Mouse (Mus musculus): Measurements from ENCODE around the gene Rufy3. TPM values are rescaled to one million over a fixed set of nuclear protein-coding genes. Genes with fewer than 3 reads are reported as not detected.

Rufy3 gene
- polyA plus RNA-seq, 1 experiment from 2014 or later, result 10.8 TPM

DNA sequence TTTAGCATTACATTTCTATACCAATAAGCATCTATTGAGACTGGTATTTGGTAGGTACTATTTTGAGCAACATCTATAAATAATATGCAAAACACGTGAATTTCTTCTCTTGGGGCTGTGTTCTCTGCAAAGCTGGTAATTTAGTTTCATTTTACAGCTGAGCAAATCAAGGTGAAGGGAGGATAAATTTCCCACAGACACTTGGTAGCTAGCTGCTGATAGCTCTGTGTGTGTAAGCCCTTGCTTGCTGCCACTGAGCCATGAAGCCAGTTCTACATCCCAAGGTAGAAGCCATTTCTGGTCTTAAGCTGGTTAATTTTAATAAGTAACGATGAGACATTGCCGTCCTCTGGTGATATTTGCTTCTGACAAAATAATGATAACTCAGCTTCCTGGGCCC is 10.0 kb downstream of the Rufy3 start:
- H3K36me3 ChIP-seq (ENCODE audit: control insufficient read depth, insufficient read depth), result 0 out of 2 replicates have a peak, but pooled peaks cover 5% of the 10 kb centered on the region
- no peak for ATAC-seq
- 84% methylated on average over 3 of the region's 3 CpGs for whole genome bisulfite sequencing
- H3K9ac ChIP-seq (ENCODE audit: low read depth, low read length), result no peak overlapping the region
- no peak overlapping the region for H3K4me3 ChIP-seq (ENCODE audit: low read depth, low read length)
- no peak for TF ChIP-seq CTCF (IDR thresholded peaks at IDR 0.05; ENCODE audit: low read depth)
- no peak overlapping the region for H3K4me2 ChIP-seq (replicated peaks; ENCODE audit: low read depth)
- no peak overlapping the region for H3K27ac ChIP-seq (ENCODE audit: low read depth, low read length)
- H3K27me3 ChIP-seq (replicated peaks; ENCODE audit: control insufficient read depth, insufficient read depth, low read length), result no peaks in the 10 kb centered on the region
- H3K9me3 ChIP-seq (ENCODE audit: control insufficient read depth), result no peaks in the 10 kb centered on the region
- H3K4me1 ChIP-seq (replicated peaks; ENCODE audit: control insufficient read depth, insufficient read depth, low read length), result no peaks in the 10 kb centered on the region

DNA sequence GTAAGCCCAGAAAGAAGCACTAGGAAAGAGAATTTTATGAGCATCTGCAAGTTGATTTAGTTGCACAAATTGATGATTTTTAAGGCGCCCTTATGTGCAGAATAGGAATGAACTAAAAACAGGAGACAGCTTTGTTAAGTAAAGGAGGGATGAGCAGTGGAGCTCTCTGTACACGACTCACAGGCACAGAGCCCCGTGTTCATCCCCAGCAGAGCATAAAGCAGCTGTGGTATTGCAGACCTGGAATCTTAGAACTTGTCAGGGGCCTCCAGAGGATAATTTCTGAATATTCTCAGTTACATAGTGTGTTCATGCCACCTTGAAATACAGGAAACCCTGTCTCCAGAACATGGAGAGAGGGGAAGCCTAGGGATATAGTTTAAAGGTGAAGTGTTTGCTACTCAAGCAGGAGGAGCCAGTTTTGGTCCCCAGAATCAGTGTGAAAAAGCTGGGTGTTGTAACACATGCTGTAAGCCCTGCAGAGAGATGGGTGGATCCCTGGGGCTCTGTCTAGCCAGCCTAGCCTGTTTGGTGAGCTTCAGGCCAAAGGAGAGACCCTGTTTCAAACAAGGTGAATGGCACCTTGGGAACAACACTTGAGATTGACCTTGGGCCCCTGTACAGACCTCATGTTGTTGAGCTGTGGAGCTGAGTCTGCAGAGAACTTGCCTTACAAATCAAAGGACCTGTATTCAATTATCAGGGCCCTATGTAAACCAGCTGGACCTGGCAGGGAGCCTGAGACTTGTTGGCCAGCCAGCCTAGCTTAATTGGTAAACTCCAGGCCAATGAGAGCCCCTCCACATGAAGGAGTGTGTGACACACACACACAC is 10.9 kb downstream of the Rufy3 start:
- H3K36me3 ChIP-seq (ENCODE audit: control insufficient read depth, insufficient read depth), result no peaks in the 10 kb centered on the region
- WGBS, result 41% methylated on average over 3 of the region's 3 CpGs
- H3K4me2 ChIP-seq (replicated peaks; ENCODE audit: low read depth), result no peak overlapping the region
- no peak overlapping the region for H3K9ac ChIP-seq (ENCODE audit: low read depth, low read length)
- H3K9me3 ChIP-seq (ENCODE audit: control insufficient read depth), result no peaks in the 10 kb centered on the region
- peak; percentile 72 for ATAC-seq
- no peak overlapping the region for H3K27ac ChIP-seq (ENCODE audit: low read depth, low read length)
- H3K27me3 ChIP-seq (replicated peaks; ENCODE audit: control insufficient read depth, insufficient read depth, low read length), result no peaks in the 10 kb centered on the region
- no peak for TF ChIP-seq CTCF (IDR thresholded peaks at IDR 0.05; ENCODE audit: low read depth)
- no peak overlapping the region for H3K4me3 ChIP-seq (ENCODE audit: low read depth, low read length)
- H3K4me1 ChIP-seq (replicated peaks; ENCODE audit: control insufficient read depth, insufficient read depth, low read length), result no peaks in the 10 kb centered on the region

DNA sequence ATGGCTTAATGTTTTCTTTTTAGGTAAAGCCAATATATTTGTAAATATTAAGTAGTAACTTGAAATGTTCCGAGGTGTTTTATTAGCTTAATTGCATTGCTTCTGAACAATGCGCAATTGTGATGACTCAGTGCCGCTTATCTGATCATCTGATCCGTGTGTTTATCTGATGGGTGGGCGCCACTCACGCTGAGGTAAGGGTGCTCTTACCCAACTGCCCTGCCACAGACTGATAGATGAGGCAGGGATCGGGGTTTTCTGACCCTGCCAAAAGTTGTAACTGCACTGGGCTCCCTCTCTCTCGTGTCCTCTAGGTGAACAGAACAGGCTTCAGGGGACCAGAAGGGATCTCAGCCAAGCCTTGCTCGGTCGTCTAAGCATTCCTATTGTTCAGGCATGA is 15.8 kb downstream of the Rufy3 start:
- no peak for ATAC-seq
- no peak for TF ChIP-seq CTCF (IDR thresholded peaks at IDR 0.05; ENCODE audit: low read depth)
- H3K27ac ChIP-seq (ENCODE audit: low read depth, low read length), result no peak overlapping the region
- H3K9me3 ChIP-seq (ENCODE audit: control insufficient read depth), result no peaks in the 10 kb centered on the region
- H3K27me3 ChIP-seq (replicated peaks; ENCODE audit: control insufficient read depth, insufficient read depth, low read length), result no peaks in the 10 kb centered on the region
- no peak overlapping the region for H3K9ac ChIP-seq (ENCODE audit: low read depth, low read length)
- 0 out of 2 replicates have a peak, but pooled peaks cover 2% of the 10 kb centered on the region for H3K4me1 ChIP-seq (replicated peaks; ENCODE audit: control insufficient read depth, insufficient read depth, low read length)
- no peak overlapping the region for H3K4me3 ChIP-seq (ENCODE audit: low read depth, low read length)
- no peak overlapping the region for H3K4me2 ChIP-seq (replicated peaks; ENCODE audit: low read depth)
- no peaks in the 10 kb centered on the region for H3K36me3 ChIP-seq (ENCODE audit: control insufficient read depth, insufficient read depth)
- WGBS, result 60% methylated on average over 10 of the region's 10 CpGs

DNA sequence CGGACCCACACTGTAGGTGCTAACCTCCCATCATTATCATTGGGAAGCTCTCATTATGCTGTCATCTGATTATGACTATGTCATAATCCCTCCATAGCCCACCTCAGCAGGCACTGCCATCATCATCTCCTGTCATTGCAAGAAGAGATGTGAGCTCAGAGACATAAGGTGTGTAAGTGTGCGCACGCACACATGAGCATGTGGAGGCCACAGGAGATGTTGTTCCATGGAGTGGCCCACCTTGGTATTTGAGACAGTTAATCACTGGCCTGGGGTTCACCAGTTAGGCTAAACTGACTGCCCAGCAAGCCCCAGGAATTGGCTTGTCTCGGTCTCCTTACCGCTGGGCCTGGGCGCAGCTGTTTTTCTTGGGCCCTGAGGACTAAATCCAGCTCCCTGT is 16.5 kb downstream of the Rufy3 start:
- no peak for TF ChIP-seq CTCF (IDR thresholded peaks at IDR 0.05; ENCODE audit: low read depth)
- Histone ChIP-seq H3K27ac (ENCODE audit: low read depth, low read length) (no peak overlapping the region), H3K27me3 (replicated peaks; ENCODE audit: control insufficient read depth, insufficient read depth, low read length) (no peaks in the 10 kb centered on the region), H3K36me3 (ENCODE audit: control insufficient read depth, insufficient read depth) (no peaks in the 10 kb centered on the region), H3K4me3 (ENCODE audit: low read depth, low read length) (no peak overlapping the region), H3K4me1 (replicated peaks; ENCODE audit: control insufficient read depth, insufficient read depth, low read length) (0 out of 2 replicates have a peak, but pooled peaks cover 2% of the 10 kb centered on the region), H3K9me3 (ENCODE audit: control insufficient read depth) (no peaks in the 10 kb centered on the region), H3K4me2 (replicated peaks; ENCODE audit: low read depth) (no peak overlapping the region), H3K9ac (ENCODE audit: low read depth, low read length) (no peak overlapping the region)
- ATAC-seq, result no peak
- WGBS, result 96% methylated on average over 6 of the region's 6 CpGs

DNA sequence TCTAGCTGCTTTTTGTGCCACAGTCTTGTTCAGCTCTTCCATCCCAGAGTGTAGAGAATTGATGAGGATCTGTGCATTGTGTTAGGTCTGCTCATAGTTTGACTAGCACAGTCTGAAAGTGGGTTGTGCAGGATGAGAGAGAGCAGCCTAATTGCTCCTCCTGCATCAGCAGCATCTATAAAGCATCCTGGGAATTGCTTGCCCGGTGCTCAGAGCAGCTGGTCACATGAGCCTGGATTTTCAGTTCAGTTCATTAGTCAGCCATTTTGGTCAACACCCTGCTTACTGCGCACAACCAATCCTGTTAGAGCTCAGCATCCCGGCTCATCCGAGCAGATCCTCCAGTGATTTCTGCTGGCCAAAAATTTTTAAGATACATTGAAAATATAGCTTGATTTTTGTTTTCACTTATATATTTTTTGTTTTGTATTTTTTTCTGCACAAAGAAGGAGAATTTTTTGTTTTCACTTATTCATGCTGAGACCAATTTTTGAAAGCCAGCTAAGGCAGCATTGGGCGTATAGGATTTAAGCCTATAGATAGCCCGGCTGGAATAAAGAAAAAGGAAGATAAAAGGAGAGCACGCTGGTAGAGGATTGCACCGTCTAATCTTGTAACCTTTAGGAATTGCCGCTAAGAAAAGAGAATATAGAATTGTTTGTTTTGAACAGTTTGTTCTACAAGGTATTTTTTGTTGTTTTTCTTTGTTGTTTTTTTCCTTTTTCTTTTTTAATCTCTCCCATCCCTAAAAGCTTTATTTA is 18.6 kb downstream of the Rufy3 start:
- Histone ChIP-seq H3K27me3 (replicated peaks; ENCODE audit: control insufficient read depth, insufficient read depth, low read length) (no peaks in the 10 kb centered on the region), H3K9ac (ENCODE audit: low read depth, low read length) (no peak overlapping the region), H3K9me3 (ENCODE audit: control insufficient read depth) (no peaks in the 10 kb centered on the region), H3K4me1 (replicated peaks; ENCODE audit: control insufficient read depth, insufficient read depth, low read length) (0 out of 2 replicates have a peak, but pooled peaks cover 7% of the 10 kb centered on the region), H3K36me3 (ENCODE audit: control insufficient read depth, insufficient read depth) (no peaks in the 10 kb centered on the region; the same call in 1 of the 2 replicates), H3K4me3 (ENCODE audit: low read depth, low read length) (no peak overlapping the region), H3K4me2 (replicated peaks; ENCODE audit: low read depth) (no peak overlapping the region), H3K27ac (ENCODE audit: low read depth, low read length) (no peak overlapping the region)
- no peak for TF ChIP-seq CTCF (IDR thresholded peaks at IDR 0.05; ENCODE audit: low read depth)
- no peak for ATAC-seq
- WGBS, result 68% methylated on average over 9 of the region's 9 CpGs

DNA sequence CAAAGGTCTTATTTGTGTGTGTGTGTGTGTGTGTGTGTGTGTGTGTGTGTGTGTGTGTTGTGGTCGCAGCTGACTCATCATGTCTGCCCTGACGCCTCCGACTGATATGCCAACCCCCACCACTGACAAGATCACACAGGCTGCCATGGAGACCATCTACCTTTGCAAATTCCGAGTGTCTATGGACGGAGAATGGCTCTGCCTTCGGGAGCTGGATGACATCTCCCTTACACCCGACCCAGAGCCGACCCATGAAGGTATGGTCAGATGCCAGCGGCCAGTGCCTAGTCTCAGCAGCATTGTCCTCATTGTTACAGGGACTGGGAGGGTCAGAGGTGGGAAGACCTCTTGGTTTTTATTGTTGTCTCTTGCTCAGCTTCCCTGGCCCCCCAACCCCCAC is 19.2 kb downstream of the Rufy3 start:
- Histone ChIP-seq H3K36me3 (ENCODE audit: control insufficient read depth, insufficient read depth) (no peaks in the 10 kb centered on the region; the same call in 1 of the 2 replicates), H3K4me1 (replicated peaks; ENCODE audit: control insufficient read depth, insufficient read depth, low read length) (0 out of 2 replicates have a peak, but pooled peaks cover 7% of the 10 kb centered on the region), H3K4me2 (replicated peaks; ENCODE audit: low read depth) (no peak overlapping the region), H3K27me3 (replicated peaks; ENCODE audit: control insufficient read depth, insufficient read depth, low read length) (no peaks in the 10 kb centered on the region), H3K9me3 (ENCODE audit: control insufficient read depth) (no peaks in the 10 kb centered on the region), H3K4me3 (ENCODE audit: low read depth, low read length) (no peak overlapping the region), H3K27ac (ENCODE audit: low read depth, low read length) (no peak overlapping the region), H3K9ac (ENCODE audit: low read depth, low read length) (no peak overlapping the region)
- no peak for TF ChIP-seq CTCF (IDR thresholded peaks at IDR 0.05; ENCODE audit: low read depth)
- 55% methylated on average over 9 of the region's 9 CpGs for WGBS
- no peak for ATAC-seq

Measured in intestine, postnatal 0 days (tissue).